Mouse (Mus musculus): ENCODE results near the gene Fbxl15. TPM values are rescaled to one million over a fixed set of nuclear protein-coding genes. Genes with fewer than 3 reads are reported as not detected.

Gene Fbxl15
- polyA plus RNA-seq, 1 experiment = 10.7 TPM

DNA sequence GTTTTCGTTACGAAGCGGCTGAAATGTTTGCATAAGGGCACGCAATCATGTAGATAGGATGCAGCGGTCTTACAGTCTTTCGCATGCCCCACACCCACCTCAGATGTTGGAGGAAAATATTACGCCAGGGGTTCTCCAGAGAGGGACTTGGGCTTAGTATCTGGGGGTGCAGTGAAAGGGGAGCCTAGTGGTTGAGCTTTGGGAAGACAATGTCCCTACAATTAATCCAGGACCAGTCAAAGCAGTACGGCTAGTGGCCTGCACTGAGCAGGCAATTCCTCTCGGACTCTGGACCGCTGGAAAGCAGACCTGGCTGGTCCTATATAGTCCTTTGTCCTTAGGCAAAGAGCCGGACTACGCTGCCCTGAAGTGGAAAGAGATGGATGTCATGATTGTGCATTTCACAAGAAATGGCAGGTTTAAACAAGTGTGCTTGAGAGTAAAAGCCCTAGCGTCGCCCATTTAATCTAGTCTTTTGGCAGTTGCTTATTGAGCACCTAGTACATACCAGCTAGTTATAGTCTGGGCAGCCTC, 386 bp upstream of the Fbxl15 start:
- TF ChIP-seq POLR2A (IDR thresholded peaks at IDR 0.05; ENCODE audit: borderline replicate concordance, extremely low read depth, low read depth, low read length) (no peak), CTCF (IDR thresholded peaks at IDR 0.05; ENCODE audit: insufficient read depth, low read length) (no peak)
- 26% methylated on average over 14 of the region's 14 CpGs for WGBS
- H3K4me3 ChIP-seq (replicated peaks; ENCODE audit: extremely low read depth, low read depth, low read length) = peak overlapping the region; percentile 95
- DNase-seq = no peak
- peaks cover 7% of the 10 kb centered on the region for H3K4me1 ChIP-seq (ENCODE audit: control insufficient read depth, insufficient read depth, low read length)

DNA sequence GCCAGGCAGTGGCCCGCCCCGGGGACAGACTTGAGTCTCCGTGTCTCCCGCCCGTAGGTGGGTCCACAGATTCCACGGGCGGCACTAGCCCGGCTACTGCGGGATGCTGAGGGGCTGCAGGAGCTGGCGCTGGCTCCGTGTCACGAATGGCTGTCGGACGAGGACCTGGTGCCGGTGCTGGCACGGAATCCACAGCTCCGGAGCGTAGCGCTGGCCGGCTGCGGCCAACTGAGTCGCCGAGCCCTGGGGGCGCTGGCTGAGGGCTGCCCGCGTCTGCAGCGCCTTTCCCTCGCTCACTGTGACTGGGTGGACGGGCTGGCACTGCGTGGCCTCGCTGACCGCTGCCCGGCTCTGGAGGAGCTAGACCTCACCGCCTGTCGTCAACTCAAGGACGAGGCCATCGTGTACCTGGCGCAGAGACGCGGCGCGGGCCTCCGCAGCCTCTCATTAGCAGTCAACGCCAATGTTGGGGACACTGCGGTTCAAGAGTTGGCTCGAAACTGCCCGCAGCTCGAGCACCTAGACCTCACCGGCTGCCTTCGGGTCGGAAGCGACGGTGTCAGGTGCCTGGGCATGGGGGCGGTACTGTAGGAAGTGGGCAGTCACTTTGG, 1.2 kb downstream of the Fbxl15 start:
- peak overlapping the region; percentile 95 for H3K4me3 ChIP-seq (replicated peaks; ENCODE audit: extremely low read depth, low read depth, low read length)
- peaks cover 7% of the 10 kb centered on the region for H3K4me1 ChIP-seq (ENCODE audit: control insufficient read depth, insufficient read depth, low read length)
- 3% methylated on average over 54 of the region's 54 CpGs for WGBS
- DNase-seq = no peak
- no peak for TF ChIP-seq CTCF (IDR thresholded peaks at IDR 0.05; ENCODE audit: insufficient read depth, low read length)
- TF ChIP-seq POLR2A (IDR thresholded peaks at IDR 0.05; ENCODE audit: borderline replicate concordance, extremely low read depth, low read depth, low read length) = no peak

DNA sequence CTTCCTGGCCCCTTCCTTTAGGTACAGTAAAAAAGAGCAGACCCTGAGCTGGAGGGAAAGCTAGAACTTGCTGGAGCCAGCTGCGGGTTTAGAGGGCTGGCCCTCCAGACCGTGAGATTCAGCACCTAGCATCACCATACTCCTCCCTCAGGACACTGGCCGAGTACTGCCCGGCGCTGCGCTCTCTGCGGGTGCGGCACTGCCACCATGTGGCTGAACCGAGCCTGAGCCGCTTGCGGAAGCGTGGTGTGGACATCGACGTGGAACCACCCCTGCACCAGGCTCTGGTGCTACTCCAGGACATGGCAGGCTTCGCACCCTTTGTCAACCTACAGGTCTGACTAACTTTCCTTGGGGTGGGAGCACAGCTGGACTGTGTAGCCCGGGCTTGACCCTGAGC, 2.0 kb downstream of the Fbxl15 start:
- H3K4me3 ChIP-seq (replicated peaks; ENCODE audit: extremely low read depth, low read depth, low read length) = no peak overlapping the region
- peaks cover 7% of the 10 kb centered on the region for H3K4me1 ChIP-seq (ENCODE audit: control insufficient read depth, insufficient read depth, low read length)
- WGBS = 4% methylated on average over 16 of the region's 16 CpGs
- DNase-seq = peak; percentile 83
- TF ChIP-seq POLR2A (IDR thresholded peaks at IDR 0.05; ENCODE audit: borderline replicate concordance, extremely low read depth, low read depth, low read length) = no peak
- TF ChIP-seq CTCF (IDR thresholded peaks at IDR 0.05; ENCODE audit: insufficient read depth, low read length) = peak; percentile 80

DNA sequence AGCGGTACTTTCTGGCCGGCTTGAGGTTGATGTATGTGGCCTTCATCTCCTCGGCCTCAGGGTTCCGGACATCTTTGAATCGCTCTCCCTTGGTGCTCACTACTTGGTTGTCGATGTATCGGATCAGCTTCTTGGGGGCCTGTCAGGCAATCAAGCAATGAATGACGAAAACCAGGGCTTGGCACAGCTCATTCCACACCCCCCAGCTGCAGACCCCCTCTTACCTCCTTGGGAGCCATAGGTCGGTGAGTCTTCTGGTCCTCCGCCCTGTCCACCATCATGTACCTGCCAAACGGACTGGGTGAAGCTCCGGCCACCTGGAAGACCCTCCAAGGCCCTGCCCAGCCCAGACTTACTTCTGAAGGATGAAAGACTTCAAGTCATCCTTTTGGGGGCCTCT, 2.7 kb downstream of the Fbxl15 start:
- no peak for DNase-seq
- 92% methylated on average over 12 of the region's 12 CpGs for WGBS
- H3K4me1 ChIP-seq (ENCODE audit: control insufficient read depth, insufficient read depth, low read length) = peaks cover 7% of the 10 kb centered on the region
- no peak overlapping the region for H3K4me3 ChIP-seq (replicated peaks; ENCODE audit: extremely low read depth, low read depth, low read length)
- TF ChIP-seq POLR2A (IDR thresholded peaks at IDR 0.05; ENCODE audit: borderline replicate concordance, extremely low read depth, low read depth, low read length) (no peak), CTCF (IDR thresholded peaks at IDR 0.05; ENCODE audit: insufficient read depth, low read length) (no peak)

DNA sequence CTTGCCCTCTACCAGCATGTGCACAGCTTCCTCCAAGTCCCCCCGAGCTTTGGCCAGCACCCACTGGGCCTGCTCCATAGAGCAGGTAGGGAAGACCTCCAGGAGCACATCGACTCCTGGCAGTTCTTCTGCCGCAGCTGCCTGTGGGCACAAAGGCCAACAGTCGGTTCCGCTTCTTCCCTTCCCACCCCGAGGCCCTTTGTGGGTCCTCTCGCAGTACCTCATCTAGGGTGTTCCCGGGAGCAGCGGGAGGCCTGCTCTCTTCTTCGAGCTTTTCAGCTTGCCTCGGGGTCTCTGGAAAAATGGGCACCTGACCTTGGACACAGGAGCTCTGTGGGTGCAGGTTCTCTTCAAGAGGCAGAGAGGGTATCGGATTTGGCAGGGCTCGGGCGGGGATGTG, 3.3 kb downstream of the Fbxl15 start:
- WGBS = 91% methylated on average over 14 of the region's 14 CpGs
- Histone ChIP-seq H3K4me1 (ENCODE audit: control insufficient read depth, insufficient read depth, low read length) (peaks cover 7% of the 10 kb centered on the region), H3K4me3 (replicated peaks; ENCODE audit: extremely low read depth, low read depth, low read length) (no peak overlapping the region)
- TF ChIP-seq POLR2A (IDR thresholded peaks at IDR 0.05; ENCODE audit: borderline replicate concordance, extremely low read depth, low read depth, low read length) = no peak
- TF ChIP-seq CTCF (IDR thresholded peaks at IDR 0.05; ENCODE audit: insufficient read depth, low read length) = no peak
- no peak for DNase-seq

DNA sequence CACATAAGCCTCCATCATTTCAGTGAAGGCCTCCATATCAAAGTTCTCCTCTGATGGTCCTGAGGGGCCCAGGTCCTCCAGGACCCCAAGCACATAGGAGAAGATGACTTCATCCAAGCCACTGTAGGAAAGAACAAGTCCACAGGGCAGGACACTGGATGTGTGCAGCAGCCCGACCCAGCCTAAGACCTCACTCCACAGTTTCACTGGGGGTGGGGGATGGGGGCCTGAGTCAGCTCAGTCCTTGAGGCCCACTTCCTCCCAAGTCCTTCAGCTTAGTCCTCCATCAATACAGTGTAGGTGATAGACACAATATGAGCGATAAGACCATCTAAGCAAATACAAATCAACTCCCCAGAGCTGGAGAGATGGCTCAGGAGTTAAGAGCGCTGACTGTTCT, 4.0 kb downstream of the Fbxl15 start:
- 85% methylated on average over 3 of the region's 3 CpGs for WGBS
- H3K4me3 ChIP-seq (replicated peaks; ENCODE audit: extremely low read depth, low read depth, low read length) = no peak overlapping the region
- DNase-seq = no peak
- TF ChIP-seq POLR2A (IDR thresholded peaks at IDR 0.05; ENCODE audit: borderline replicate concordance, extremely low read depth, low read depth, low read length) (no peak), CTCF (IDR thresholded peaks at IDR 0.05; ENCODE audit: insufficient read depth, low read length) (no peak)
- H3K4me1 ChIP-seq (ENCODE audit: control insufficient read depth, insufficient read depth, low read length) = peaks cover 7% of the 10 kb centered on the region

DNA sequence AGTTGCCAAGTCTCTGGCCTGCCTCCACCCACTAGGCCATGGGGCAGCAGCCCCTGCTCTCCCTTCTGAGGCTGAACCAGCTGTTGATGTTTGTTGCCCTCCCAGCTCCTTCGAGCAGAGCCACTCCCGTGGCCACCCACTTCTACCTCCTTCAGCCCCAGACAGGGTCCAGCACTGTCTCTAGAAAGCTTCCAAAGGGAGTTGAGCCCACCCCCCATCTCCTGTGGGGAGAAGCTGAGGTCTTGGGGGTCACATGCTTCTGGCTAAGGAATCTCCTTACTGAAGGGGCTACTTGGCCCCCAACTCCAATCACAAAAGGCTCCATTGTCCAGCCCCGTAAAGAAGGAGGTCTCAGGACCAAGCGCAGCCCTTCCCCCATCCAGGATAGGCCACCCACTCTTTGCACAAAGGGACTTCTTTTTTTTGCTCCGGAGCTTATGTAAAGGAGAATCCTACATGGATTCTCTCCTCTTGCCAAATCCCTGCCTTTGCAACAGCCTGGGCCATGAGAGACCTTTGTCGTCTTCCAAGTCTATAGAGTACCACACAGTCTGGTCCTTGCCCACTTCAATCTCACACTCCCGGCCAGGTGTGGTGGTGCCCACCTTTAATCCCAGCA, 4.8 kb downstream of the Fbxl15 start:
- Histone ChIP-seq H3K4me3 (replicated peaks; ENCODE audit: extremely low read depth, low read depth, low read length) (no peak overlapping the region), H3K4me1 (ENCODE audit: control insufficient read depth, insufficient read depth, low read length) (peaks cover 5% of the 10 kb centered on the region; the same call in 1 of the 2 replicates)
- 68% methylated on average over 7 of the region's 7 CpGs for WGBS
- TF ChIP-seq CTCF (IDR thresholded peaks at IDR 0.05; ENCODE audit: insufficient read depth, low read length) (no peak), POLR2A (IDR thresholded peaks at IDR 0.05; ENCODE audit: borderline replicate concordance, extremely low read depth, low read depth, low read length) (no peak)
- DNase-seq = no peak

DNA sequence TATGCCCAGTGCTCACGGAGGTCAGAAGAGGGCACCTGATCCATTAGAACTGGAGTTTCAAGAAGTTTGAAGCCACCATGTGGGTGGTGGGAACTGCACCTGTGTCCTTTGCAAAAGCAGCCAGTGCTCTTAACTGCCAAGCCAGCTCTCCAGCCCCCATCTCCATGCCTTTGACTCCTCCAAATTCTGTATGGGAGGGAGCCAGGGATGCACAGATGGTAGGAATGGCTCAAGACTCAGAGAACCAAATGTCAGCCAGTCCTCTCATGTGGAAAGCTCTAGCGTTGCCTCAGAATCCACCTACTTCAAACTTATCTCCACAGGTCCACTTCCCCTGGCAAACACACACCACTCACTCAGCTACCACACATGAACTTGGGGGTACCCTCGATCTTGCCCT, 5.9 kb downstream of the Fbxl15 start:
- no peak for TF ChIP-seq POLR2A (IDR thresholded peaks at IDR 0.05; ENCODE audit: borderline replicate concordance, extremely low read depth, low read depth, low read length)
- no peak for TF ChIP-seq CTCF (IDR thresholded peaks at IDR 0.05; ENCODE audit: insufficient read depth, low read length)
- 84% methylated on average over 3 of the region's 3 CpGs for WGBS
- H3K4me3 ChIP-seq (replicated peaks; ENCODE audit: extremely low read depth, low read depth, low read length) = no peak overlapping the region
- H3K4me1 ChIP-seq (ENCODE audit: control insufficient read depth, insufficient read depth, low read length) = peaks cover 9% of the 10 kb centered on the region; the same call in 1 of the 2 replicates
- DNase-seq = no peak

DNA sequence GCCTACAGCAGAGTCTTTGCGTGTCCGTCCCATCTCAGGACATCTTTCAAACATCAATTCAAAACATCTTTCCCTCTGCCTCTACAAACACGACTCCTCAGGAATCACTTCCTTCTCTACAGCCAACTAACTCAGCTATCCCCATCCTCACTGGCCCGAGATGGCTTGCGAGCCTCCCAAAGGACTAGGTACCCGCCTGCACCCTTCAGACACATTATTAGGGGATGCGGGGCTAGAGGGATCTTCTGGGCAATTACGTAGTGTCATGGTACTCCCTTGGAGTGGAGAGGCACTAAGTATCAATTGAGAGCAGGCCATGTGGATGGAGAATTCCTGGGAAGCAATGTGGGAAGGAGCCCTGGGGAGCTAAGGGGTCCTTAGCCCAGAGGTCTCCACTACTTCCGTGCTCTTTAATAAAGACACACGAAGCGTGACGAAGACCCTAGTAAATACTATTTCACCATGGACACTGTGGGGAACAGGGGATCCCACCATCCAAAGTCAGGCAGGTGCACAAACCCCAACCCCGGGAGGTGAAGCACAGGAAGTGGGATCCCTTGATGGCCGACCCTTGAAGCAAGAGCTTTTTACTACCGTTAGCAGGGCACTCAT, 9.8 kb downstream of the Fbxl15 start:
- Histone ChIP-seq H3K4me1 (ENCODE audit: control insufficient read depth, insufficient read depth, low read length) (peaks cover 9% of the 10 kb centered on the region; the same call in 1 of the 2 replicates), H3K4me3 (replicated peaks; ENCODE audit: extremely low read depth, low read depth, low read length) (peak overlapping the region; percentile 68)
- 32% methylated on average over 15 of the region's 15 CpGs for WGBS
- no peak for DNase-seq
- TF ChIP-seq CTCF (IDR thresholded peaks at IDR 0.05; ENCODE audit: insufficient read depth, low read length) (no peak), POLR2A (IDR thresholded peaks at IDR 0.05; ENCODE audit: borderline replicate concordance, extremely low read depth, low read depth, low read length) (no peak)
